ENCODE assay signal across 24 mouse cellular contexts in the genomic region with DNA sequence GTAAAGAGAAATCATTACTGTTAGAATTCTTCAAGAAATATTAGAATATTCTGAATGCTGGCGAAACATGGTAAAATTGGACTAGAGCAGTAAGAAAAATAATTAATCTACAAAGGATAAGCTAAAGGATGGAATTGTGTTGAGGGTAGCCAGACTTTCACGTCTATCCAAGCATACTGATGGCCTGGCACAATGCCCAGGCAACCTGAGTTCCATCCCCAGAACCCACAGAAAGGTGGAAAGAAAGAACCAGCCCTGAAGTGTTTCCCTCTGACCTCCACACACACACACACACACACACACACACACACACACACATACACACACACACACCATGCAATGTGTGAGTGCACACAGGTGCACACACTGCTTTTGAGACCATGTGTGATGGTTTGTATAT. TPM values are rescaled to one million over a fixed set of nuclear protein-coding genes. Genes with fewer than 3 reads are reported as not detected.
DNase-seq lines count a peak whose midpoint lies in the region; ATAC-seq lines count a peak whose summit lies in the region.
"Had no signal": no experiment of that assay in that cellular context is flagged by ENCODE, and none has a peak within 500 bp of the region (broad histone marks: within the 10 kb centered on the region; RNA-seq: fewer than 3 reads in every experiment).

No protein-coding gene starts in this region.

- no peak overlapping the region for H3K4me3 ChIP-seq in forebrain, embryonic 14.5 days (ENCODE audit: low read depth, low read length)
- no peak overlapping the region for H3K4me3 ChIP-seq in forebrain, embryonic 12.5 days (replicated peaks)
- H3K4me3 ChIP-seq: embryonic facial prominence, embryonic 10.5 days; embryonic facial prominence, embryonic 13.5 days; erythroblast, embryonic 14.5 days; forebrain, embryonic 13.5 days; gastrocnemius, adult 2 months; hindbrain, embryonic 12.5 days had no signal

- no peak for ATAC-seq in forebrain, embryonic 14.5 days
- no peak for ATAC-seq in forebrain, embryonic 12.5 days (ENCODE audit: low FRiP score)
- ATAC-seq: forebrain, embryonic 13.5 days; forebrain, postnatal 0 days; hindbrain, embryonic 16.5 days; inflammation-experienced regulatory T-cells, adult 6 months; intestine, embryonic 16.5 days; Patski had no signal

- no peaks in the 10 kb centered on the region for H3K4me1 ChIP-seq in forebrain, embryonic 14.5 days (ENCODE audit: control insufficient read depth, insufficient read depth, low read length)
- H3K4me1 ChIP-seq in forebrain, embryonic 12.5 days = no peaks in the 10 kb centered on the region
- H3K4me1 ChIP-seq: embryonic facial prominence, embryonic 10.5 days; embryonic facial prominence, embryonic 13.5 days; forebrain, embryonic 13.5 days; hindbrain, embryonic 12.5 days had no signal

- WGBS in forebrain, embryonic 14.5 days = 33% methylated on average over 2 of the region's 2 CpGs
- WGBS in forebrain, embryonic 12.5 days = 70% methylated on average over 2 of the region's 2 CpGs

- no peak overlapping the region for H3K9ac ChIP-seq in forebrain, embryonic 14.5 days (ENCODE audit: low read length)
- H3K9ac ChIP-seq in forebrain, embryonic 12.5 days = no peak overlapping the region
- H3K9ac ChIP-seq: embryonic facial prominence, embryonic 13.5 days; forebrain, embryonic 13.5 days; forebrain, postnatal 0 days; hindbrain, embryonic 12.5 days had no signal

- no peaks in the 10 kb centered on the region for H3K27me3 ChIP-seq in forebrain, embryonic 14.5 days (replicated peaks; ENCODE audit: control insufficient read depth, insufficient read depth, low read length)
- H3K27me3 ChIP-seq in forebrain, embryonic 12.5 days = no peaks in the 10 kb centered on the region
- H3K27me3 ChIP-seq: embryonic facial prominence, embryonic 13.5 days; forebrain, embryonic 13.5 days; hindbrain, embryonic 12.5 days had no signal

- H3K27ac ChIP-seq in forebrain, embryonic 14.5 days (ENCODE audit: low read depth, low read length) = no peak overlapping the region
- no peak overlapping the region for H3K27ac ChIP-seq in forebrain, embryonic 12.5 days
- H3K27ac ChIP-seq: embryonic facial prominence, embryonic 10.5 days; embryonic facial prominence, embryonic 13.5 days; forebrain, embryonic 13.5 days; gastrocnemius, adult 2 months; hindbrain, embryonic 12.5 days had no signal

- H3K9me3 ChIP-seq in forebrain, embryonic 14.5 days (replicated peaks; ENCODE audit: control insufficient read depth, low read length) = no peaks in the 10 kb centered on the region
- no peaks in the 10 kb centered on the region for H3K9me3 ChIP-seq in forebrain, embryonic 12.5 days
- H3K9me3 ChIP-seq: embryonic facial prominence, embryonic 10.5 days; embryonic facial prominence, embryonic 13.5 days; forebrain, embryonic 13.5 days; hindbrain, embryonic 12.5 days had no signal

- peak; percentile 62 to 65 for DNase-seq in cerebellum, postnatal 10 days
- DNase-seq in cerebellum, adult 11-12 months = no peak
- DNase-seq in forebrain, embryonic 14.5 days (ENCODE audit: low spot score) = peak; percentile 15
- DNase-seq in retina, postnatal 1 day = peak; percentile 12
- no peak for DNase-seq in retina, embryonic 14.5 days (ENCODE audit: low spot score)
- DNase-seq: adrenal gland, postnatal 10 days; cerebellum, adult 2 months; embryo, embryonic 11 days; forebrain, postnatal 0 days; gastrocnemius, adult 2 months; gastrocnemius, postnatal 14 days; heart, adult 11 months; kidney, adult 18-20 months had no signal

- H3K4me2 ChIP-seq in forebrain, embryonic 14.5 days (ENCODE audit: low read length) = no peak overlapping the region
- no peak overlapping the region for H3K4me2 ChIP-seq in forebrain, embryonic 12.5 days
- H3K4me2 ChIP-seq: embryonic facial prominence, embryonic 13.5 days; forebrain, embryonic 13.5 days; heart, embryonic 11.5 days; hindbrain, embryonic 12.5 days had no signal

- H3K36me3 ChIP-seq in forebrain, embryonic 14.5 days (ENCODE audit: control insufficient read depth, insufficient read depth, low read length) = no peaks in the 10 kb centered on the region
- no peaks in the 10 kb centered on the region for H3K36me3 ChIP-seq in forebrain, embryonic 12.5 days (replicated peaks)
- H3K36me3 ChIP-seq: embryonic facial prominence, embryonic 10.5 days; embryonic facial prominence, embryonic 13.5 days; hindbrain, embryonic 12.5 days had no signal

RNA-seq across cellular contexts. Expression of a gene that starts 58.8 kb away (rescaled TPM):
- polyA plus RNA-seq in forebrain, embryonic 14.5 days (2014; fragmentation: Nextera tagmentation; extraction: Ambion mirVana) = 61.0 and 67.3 TPM in 2 replicates
- 53.7 and 57.8 TPM in 2 replicates for polyA plus RNA-seq in forebrain, embryonic 12.5 days (2016; fragmentation: Nextera tagmentation; extraction: Ambion mirVana)
- polyA plus RNA-seq: erythroblast, embryonic 14.5 days; Patski had no signal

Comparison
In these comparisons a context has a peak if more than half of its experiments do, and no peak if none do; other contexts are left out.
1. DNase-seq: peak in cerebellum, postnatal 10 days (2 of 2), forebrain, embryonic 14.5 days (single experiment) and retina, postnatal 1 day (single experiment); none in cerebellum, adult 11-12 months (single experiment) and retina, embryonic 14.5 days (single experiment).